Mouse (Mus musculus): Measurements from ENCODE around the gene Prkce.

Gene Prkce

DNA sequence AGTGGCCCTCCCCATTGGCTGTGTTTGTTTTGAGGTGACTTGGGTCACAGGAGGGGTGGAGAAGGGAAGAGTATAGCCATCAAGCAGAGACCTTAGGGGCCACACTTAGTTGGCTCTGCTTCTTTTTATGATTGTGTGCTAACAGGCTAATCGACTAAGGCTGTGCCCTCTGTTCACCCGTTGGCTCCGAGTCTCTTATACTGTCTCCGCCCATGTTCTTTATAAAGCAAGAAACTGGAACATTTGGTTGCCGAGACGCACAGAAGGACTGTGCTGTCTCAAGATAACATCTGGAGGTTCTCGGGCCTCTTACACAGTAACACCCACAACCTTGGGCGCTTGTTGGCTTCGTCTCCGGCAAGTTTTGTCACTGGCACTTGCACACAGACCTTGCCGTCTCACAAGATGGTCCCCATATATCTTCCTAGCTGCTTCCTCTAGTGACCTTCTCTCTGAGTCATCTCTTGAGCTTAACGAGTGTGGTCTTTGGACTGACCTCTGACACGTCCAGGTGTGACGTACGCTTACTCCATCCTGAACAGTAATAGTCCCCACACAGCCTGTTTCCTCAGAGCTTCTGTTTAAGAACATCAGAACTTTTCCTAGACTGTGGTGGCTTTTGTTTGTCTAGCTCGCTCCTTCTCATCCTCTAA is 406.1 kb downstream of the Prkce start:
- DNase-seq (ENCODE audit: low spot score) = no peak

DNA sequence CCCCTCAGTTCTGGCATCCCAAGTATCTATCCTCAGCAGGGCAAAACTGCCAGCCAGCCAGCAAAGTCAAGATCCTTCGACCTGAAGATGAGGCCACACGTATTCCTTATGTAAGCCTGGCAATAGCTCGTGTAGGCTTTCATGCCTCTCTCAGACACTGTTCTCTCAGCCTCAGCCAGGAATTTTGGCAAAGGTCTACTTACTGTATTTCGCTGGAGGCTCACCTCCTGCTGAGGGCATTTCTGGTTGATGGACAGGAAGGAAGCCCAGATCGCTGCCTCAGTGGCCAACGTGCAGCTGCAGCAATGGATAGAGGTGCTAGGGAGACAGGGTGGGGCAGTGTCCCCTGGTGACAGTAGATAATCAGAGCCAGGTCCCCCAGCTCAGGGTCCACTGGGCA is 413.1 kb downstream of the Prkce start:
- no peak for DNase-seq (ENCODE audit: low spot score)

DNA sequence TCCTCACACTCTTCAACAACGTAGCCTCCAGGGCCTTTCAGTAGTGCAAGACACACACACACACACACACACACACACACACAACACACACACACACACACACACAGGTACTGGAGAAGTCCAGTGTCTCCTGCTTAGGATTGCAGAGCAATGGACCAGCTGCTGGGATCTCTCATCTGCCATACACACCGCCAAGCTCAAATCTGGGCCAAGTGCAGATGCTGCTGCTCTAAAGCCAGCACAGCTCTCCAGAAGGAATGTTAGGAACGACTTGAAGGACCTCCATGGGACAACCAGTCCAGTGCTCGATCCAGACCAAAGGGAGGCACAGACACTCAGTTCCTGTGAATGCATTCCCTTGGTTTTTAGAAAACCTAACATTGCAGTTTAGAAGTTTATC is 414.8 kb downstream of the Prkce start:
- peak; percentile 23 for DNase-seq (ENCODE audit: low spot score)

DNA sequence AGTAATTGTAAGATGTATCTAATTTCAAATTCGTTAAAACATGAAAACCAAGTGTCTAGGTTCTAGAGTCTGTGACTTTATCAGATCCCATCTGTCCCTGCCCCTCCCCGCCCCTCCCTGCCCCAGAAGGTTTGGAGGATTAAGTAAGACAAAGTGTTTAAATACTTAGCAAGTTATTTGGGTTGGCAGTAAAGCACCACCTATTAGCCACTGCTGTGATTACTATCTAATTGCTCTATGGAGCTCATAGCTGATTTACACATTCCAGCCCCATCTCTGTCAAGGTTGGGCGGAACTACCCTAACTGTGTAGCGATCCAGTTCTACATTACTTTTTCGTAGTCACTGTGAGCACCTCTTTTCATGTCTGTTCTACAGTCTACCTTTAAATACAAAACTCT is 418.9 kb downstream of the Prkce start:
- no peak for DNase-seq (ENCODE audit: low spot score)

DNA sequence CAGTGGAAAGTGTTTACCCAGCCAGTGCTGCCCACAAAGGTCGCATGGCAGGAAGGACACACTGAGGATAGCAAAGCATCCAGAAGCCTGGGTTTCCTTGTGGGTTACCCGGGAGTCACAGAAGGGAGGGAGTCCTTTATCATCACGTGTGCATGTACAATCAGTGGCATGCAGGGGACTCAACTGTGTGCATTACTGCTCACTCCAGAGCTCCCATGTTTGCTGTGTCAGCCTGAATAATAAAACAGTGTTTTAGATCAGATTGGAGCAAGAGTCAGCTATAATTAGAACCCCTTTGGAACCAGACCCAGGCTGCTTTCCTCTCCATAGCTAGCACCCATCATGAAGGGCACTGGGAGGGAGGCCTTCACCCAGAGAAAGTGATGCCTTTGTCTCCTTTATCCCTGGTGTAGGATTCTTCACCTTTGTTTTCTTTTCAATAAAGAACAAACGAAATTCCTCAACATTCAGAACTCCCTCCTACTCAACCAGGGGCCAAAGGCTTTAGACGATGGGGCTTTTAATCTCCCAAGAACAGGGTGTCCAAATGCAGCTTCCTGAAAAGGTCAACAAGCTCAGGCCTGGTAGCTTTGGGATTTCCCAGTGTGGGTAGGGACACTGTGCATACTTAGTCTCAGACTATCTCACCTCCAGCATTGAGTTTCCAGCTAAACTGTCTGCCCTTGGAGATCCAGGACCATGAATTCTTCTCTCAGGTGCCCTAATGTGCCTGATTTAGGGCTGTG is 421.3 kb downstream of the Prkce start:
- DNase-seq (ENCODE audit: low spot score) = no peak

GRCm38 (mm10) chr17:86589681-86590080 is 422.1 kb downstream of the Prkce start:
- no peak for DNase-seq (ENCODE audit: low spot score)

DNA sequence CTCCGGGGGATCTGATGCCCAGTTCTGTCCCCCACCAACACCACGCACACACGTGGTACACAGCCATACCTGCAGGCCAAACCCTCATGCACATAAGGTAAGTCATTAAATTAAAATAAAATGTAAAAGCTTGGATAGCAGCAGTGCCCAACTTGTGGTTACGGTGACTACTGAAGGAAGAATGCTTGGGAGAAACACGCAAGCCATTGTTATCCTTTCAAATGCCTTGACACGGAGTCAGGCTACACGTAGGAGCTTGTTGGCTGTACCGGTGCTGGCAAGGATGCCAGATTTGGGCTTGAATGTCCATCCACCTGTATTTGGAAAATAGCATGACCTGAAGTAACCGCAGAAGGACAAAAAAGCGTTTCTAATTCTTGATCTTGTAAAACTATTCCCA is 423.7 kb downstream of the Prkce start:
- no peak for DNase-seq (ENCODE audit: low spot score)

- DNase-seq (ENCODE audit: low spot score) = no peak
Observed at GRCm38 (mm10) chr17:86592991-86593586, 425.5 kb downstream of the Prkce start.

DNA sequence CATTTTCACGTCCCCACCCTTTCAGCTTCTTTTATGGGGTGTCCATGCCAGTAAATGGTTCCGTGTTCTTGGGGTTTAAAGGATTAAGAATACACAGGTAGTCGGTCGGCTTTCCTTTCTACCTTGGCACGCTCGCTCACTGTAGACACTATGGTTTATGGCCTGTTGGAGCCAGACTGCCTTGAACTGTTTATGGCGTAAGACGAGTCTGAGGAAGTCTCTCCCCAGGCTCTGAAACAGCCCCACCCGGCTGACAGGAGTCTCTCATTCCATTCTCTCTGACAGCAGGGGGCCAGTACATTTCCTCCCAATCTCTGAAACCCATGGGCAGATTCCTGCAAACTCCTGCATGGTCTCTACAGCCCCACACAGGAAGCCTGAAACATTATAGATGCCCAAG is 427.9 kb downstream of the Prkce start:
- DNase-seq (ENCODE audit: low spot score) = no peak

GRCm38 (mm10) chr17:86601116-86601515 is 433.5 kb downstream of the Prkce start:
- no peak for DNase-seq (ENCODE audit: low spot score)

DNA sequence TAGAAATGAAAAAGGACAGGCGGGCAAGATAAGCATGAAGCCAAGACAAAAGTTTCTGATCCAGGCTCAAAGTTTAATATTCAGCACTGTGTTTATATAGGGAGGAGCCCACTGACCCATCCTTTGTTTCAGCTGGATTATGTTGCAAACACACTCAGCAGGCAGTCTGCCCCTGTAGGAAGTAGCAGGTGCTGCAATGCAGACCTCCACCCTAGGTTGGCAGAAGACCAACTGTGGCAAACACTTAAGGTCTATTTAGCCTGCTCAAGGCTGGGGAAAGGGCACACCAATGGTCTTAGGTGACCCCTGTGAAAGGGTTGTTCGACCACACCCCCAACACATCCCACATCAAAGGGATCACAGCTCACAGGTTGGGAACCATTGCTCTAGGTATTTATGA is 434.3 kb downstream of the Prkce start:
- DNase-seq (ENCODE audit: low spot score) = no peak

DNA sequence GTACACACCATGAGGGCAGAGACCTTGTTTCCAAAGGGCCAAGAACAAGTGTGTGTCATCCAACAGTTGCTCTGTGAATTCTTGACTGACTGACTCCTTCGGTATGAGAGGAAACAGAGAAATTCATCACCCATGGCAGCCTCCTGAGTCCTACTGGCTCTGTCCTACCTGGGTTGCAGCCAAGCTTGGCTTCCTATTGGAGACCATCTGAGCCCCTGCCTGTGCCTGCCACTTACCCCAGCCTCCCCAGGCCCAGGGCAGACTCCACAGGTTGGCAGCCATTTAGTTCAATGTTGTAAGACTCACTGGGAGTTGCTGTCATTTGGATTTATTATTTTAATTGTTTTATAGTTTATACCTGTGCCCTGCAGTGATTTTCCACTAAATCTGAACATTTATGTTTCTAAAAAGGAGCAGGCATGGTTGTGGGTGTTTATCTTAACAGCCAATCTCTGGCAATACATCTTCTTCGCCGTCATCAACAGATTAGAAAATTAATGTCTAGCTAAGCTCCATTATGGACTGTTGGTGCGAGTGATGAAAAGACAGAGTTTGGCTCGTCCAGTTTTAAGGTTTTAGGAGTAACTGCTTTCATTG is 436.4 kb downstream of the Prkce start:
- DNase-seq (ENCODE audit: low spot score) = no peak

- no peak for DNase-seq (ENCODE audit: low spot score)
Observed at GRCm38 (mm10) chr17:86607981-86608380, 440.4 kb downstream of the Prkce start.

DNA sequence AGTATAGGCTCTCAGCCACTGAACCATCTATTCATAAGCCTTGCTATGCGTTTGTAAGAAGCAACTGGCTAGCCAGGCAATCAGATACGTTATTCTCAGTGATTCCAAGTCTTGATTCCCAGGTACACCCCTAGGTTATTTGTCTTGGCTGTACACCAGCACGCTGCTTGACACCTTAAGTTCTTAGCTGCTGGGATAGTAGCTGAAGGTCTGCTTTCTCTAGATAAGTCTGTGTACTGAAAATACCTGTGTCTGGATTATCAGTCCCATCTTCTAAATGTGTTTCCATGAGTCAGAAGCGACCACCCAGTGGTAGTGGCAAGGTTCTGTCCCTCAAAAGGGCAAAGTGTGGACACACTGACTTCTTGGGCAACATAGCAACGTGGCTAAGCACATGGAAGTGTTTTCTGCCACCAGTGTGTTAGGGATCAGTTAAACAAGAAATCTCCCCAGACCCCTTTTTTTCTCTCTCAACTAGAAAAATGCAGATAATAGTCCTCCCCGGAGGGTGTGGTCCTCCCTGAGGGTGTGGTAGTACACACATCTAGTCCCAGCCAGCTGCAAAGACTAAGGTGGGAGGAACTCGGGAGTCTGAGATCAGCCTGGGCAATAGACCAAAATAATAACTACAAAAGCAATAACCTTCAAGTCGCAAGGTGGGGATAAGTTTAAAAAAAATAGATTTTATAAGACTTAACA is 442.8 kb downstream of the Prkce start:
- DNase-seq (ENCODE audit: low spot score) = no peak

DNA sequence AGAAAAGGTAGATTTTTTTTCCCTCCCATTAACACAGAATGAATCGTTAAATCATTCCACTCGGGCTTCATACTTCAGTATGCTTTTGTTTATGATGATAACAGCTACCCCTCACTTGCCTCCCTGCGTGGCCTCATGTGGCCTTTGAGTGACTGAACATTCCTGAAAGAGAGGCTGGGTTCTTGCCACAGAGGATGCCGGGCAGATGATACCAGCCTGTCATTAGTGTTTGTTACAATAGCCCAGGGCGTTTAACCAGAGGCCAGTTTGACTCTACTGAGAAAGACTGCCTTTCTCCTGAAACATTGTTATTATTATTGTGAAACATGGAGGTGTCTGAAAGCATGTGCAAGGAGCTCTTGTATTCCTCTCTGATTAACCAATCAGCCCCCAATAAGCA is 444.2 kb downstream of the Prkce start:
- peak; percentile 27 for DNase-seq (ENCODE audit: low spot score)

DNA sequence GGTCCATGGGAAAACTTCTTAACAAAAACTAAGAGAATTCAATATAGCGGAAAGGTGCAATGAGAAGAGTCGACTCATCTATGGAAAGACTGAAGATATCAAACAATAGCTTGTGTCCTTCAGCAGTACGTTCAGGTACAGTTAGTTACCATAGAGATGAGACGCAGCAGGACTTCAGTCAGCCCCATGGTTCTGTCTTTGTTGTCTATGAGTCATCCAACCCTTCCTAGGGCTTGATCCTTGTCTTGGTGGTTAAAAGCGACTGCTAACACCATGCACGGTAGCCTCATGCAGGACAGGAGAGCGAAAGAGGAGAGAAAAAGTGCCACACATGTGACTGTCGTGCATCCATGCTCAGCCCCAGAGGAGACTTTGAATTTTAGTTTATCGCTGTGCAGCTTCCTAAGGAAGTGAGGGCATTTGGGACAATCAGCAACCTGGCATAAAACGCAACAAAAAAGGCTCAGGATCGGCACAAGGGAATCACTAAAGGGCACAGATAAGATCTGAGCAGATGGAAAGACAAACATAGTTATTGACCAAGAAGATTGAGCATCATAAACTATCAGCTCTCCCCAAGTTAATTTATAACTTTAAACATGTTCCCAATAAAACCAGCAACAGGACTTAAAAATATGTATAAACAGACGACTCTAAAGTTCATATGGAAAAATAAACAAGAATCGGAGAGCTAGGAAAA is 448.2 kb downstream of the Prkce start:
- DNase-seq (ENCODE audit: low spot score) = no peak

DNA sequence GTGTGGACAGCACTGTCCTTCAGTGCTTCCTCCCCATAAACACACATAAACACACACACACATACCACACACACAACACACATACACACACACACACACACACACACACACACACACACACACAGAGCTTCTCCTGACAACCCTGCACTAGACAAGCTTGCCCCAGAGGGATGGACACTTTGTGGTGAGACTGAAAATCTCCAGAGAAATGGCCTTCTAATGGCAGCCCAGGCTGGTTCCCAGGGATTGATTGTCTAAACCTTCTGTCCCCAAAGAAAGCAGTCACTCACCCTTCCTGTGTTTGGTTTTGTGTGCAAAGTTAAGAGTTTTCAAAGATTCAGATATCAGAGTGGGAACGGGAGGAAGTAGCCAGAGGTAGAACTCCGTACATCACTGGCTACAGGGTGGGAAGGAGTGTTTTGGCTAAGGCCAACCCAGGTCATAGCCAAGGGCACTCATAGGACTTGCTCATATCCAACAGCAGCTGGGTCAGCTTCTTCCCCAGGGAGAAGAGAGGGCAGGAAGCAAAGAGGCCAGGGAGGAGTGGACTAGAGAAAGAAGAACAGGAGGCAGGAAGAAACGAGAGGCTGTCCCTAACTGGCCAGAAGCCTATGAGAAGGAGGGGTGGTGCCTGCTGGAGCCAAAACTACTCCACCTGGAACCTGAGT is 450.1 kb downstream of the Prkce start:
- DNase-seq (ENCODE audit: low spot score) = no peak

- no peak for DNase-seq (ENCODE audit: low spot score)
Observed at GRCm38 (mm10) chr17:86618431-86618861, 450.9 kb downstream of the Prkce start.

DNA sequence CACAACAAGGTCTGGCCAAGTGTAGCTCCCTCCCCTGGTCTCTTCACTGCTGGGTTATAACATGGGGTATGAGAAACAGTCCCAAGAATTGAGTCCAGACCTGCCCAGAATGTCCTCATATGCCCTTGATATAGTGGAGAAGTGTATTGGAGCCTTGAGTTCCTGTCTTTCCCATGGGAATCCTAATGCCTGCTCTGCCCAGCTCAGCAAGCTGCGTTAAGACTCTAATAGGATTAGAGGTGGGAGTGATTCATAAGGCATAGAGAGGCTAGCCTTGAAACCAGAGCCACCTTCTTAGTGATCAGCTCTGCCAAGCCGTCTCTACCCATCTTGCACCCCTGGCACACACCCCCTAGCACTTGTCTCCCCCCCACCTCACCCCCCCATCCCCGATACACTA is 455.3 kb downstream of the Prkce start:
- DNase-seq (ENCODE audit: low spot score) = no peak

DNA sequence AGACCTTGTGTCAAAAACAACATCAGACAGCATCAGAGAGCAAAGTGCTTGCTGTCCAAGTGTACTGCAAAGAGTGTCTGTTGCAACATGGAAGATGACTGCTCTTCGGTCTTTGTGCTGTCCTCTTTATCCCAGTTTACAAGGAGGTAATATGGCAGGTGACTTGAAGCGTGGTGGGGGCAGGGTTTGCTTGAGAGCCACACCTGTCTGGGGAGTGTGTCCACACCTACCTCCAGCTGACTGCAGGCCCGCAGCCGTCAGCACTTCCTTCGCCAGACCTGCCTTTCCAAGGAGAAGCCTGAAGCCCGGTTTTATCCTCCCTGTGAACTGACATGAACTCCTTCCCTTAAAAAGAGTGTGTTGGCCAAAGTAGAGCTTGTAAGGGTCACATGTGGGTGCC is 458.9 kb downstream of the Prkce start:
- no peak for DNase-seq (ENCODE audit: low spot score)

GRCm38 (mm10) chr17:86633131-86633530 is 465.5 kb downstream of the Prkce start:
- no peak for DNase-seq (ENCODE audit: low spot score)
